Mouse (Mus musculus): ENCODE measurements around the gene Cdk12.

Cdk12 gene

GRCm38 (mm10) chr11:98260706-98261479 lies 58.0 kb downstream of the Cdk12 start:
- no peak for DNase-seq (ENCODE audit: low spot score)

GRCm38 (mm10) chr11:98265039-98265438 lies 62.2 kb downstream of the Cdk12 start:
- DNase-seq (ENCODE audit: low spot score) = peak; percentile 90

GRCm38 (mm10) chr11:98265891-98266290 lies 63.0 kb downstream of the Cdk12 start:
- DNase-seq (ENCODE audit: low spot score) = no peak

- no peak for DNase-seq (ENCODE audit: low spot score)
These were observed 64.0 kb downstream of the Cdk12 start for GRCm38 (mm10) chr11:98266699-98267402.

- DNase-seq (ENCODE audit: low spot score) = peak; percentile 48
These were observed 67.2 kb downstream of the Cdk12 start for GRCm38 (mm10) chr11:98270066-98270465.

GRCm38 (mm10) chr11:98270466-98270865 lies 67.6 kb downstream of the Cdk12 start:
- no peak for DNase-seq (ENCODE audit: low spot score)

- DNase-seq (ENCODE audit: low spot score) = no peak
These were observed 80.9 kb downstream of the Cdk12 start for GRCm38 (mm10) chr11:98283740-98284139.

- no peak for DNase-seq (ENCODE audit: low spot score)
These were observed 81.4 kb downstream of the Cdk12 start for GRCm38 (mm10) chr11:98284230-98284629.

- DNase-seq (ENCODE audit: low spot score) = no peak
These were observed 82.5 kb downstream of the Cdk12 start for GRCm38 (mm10) chr11:98285368-98285767.

- no peak for DNase-seq (ENCODE audit: low spot score)
These were observed 84.7 kb downstream of the Cdk12 start for GRCm38 (mm10) chr11:98287531-98287930.

- no peak for DNase-seq (ENCODE audit: low spot score)
These were observed 85.1 kb downstream of the Cdk12 start for GRCm38 (mm10) chr11:98287961-98288360.

- no peak for DNase-seq (ENCODE audit: low spot score)
These were observed 87.0 kb downstream of the Cdk12 start for GRCm38 (mm10) chr11:98289873-98290272.

- no peak for DNase-seq (ENCODE audit: low spot score)
These were observed 88.0 kb downstream of the Cdk12 start for GRCm38 (mm10) chr11:98290906-98291305.

GRCm38 (mm10) chr11:98293070-98293469 lies 90.2 kb downstream of the Cdk12 start:
- no peak for DNase-seq (ENCODE audit: low spot score)

- peak; percentile 75 for DNase-seq (ENCODE audit: low spot score)
These were observed 91.5 kb downstream of the Cdk12 start for GRCm38 (mm10) chr11:98294188-98295012.

GRCm38 (mm10) chr11:98295013-98295585 lies 92.2 kb downstream of the Cdk12 start:
- no peak for DNase-seq (ENCODE audit: low spot score)

- peak; percentile 57 for DNase-seq (ENCODE audit: low spot score)
These were observed 93.4 kb downstream of the Cdk12 start for GRCm38 (mm10) chr11:98296277-98296676.

- DNase-seq (ENCODE audit: low spot score) = no peak
These were observed 94.1 kb downstream of the Cdk12 start for GRCm38 (mm10) chr11:98296916-98297315.

GRCm38 (mm10) chr11:98297778-98298177 lies 94.9 kb downstream of the Cdk12 start:
- no peak for DNase-seq (ENCODE audit: low spot score)

- no peak for DNase-seq (ENCODE audit: low spot score)
These were observed 95.8 kb downstream of the Cdk12 start for GRCm38 (mm10) chr11:98298484-98299205.

- peak; percentile 85 for DNase-seq (ENCODE audit: low spot score)
These were observed 111.0 kb downstream of the Cdk12 start for GRCm38 (mm10) chr11:98313790-98314323.
